Mouse (Mus musculus) CD8-positive naive resting alpha-beta T cell, adult 2 months (primary cell): ENCODE measurements around the gene Nt5c3b.

Experiments used
- DNase-seq, 2 experiments: peaks; one replicate each; pipeline ENCODE4 v3.0.0; 2022; ENCODE audit warnings: low read depth in 2 of 2, low spot score in 2 of 2

Nt5c3b gene

DNA sequence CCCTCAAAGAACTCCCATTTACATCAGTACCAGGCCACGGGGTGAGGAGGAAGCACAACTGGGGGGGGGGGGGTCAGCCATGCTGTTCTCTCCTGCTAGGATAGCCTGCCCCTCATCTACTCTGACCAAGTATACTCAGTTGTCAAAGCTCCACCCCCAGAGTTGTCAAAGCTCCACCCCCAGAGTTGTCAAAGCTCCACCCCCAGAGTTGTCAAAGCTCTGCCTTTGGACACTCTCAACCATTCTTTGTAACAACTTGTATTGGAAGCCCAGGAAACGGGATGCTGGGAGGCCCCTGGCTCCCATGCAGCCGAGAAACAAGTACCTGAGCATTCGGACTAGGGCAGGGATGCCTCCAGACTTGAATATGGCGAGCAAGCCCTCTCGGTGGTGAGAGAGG lies 58.9 kb downstream of the Nt5c3b start:
- DNase-seq, result no peak

DNA sequence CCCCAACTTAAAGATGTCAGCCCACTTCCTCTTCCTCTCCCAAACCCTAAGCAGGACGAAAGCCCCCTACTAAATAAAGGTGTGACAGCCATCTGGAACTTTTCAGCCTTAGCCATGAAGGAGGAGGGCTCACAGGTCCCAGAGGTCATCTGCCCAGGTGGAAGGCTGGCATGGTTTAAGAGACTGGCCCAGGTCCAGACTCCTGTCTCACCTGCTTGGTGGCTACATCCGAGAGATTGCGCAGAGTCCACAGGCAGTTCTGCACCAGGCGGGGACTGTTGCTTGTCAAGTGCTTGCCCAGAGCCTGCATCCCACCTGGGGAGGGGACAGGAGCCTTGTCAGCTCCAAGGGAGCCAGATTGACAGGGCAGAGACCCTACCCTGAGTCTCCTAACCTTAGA lies 62.3 kb downstream of the Nt5c3b start:
- no peak for DNase-seq

DNA sequence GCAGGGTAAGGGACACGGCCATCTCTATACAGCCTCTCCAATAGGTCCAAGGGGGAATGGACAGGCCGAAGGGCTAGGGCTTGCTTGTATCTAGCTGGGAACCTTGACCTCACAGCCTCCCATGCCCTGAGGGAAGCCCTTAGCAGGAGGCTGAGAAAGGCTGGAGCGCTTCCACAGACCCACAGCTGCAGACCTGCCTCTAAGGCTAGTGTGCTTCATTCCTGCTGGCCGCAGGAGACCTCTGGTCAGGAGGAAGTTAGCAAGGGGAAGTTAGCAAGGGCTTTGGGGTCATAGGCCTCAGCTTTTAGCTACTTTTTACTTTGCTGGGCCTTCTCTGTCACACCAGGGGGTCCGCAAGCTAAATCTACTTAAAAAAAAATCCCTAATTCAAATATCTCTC lies 63.2 kb downstream of the Nt5c3b start:
- DNase-seq, result no peak

DNA sequence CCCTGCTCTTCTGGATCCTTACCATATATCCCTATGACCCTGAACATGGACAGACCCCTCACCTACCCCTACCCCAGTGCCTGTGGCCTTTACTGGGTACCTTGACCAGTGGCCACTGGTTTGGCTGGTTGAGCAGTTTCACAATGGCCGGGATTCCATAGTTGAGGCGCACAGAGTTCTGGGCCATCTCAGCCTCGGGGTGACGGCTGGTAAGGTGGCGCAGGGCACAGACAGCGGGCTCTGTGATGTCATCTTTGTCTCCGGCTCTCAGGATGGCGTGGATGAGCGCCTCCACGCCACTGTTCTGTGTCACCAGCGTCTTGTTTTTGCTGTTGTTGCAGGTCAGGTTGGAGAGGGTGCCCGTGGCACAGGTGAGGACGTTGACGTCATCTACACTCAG lies 63.6 kb downstream of the Nt5c3b start:
- no peak for DNase-seq

DNA sequence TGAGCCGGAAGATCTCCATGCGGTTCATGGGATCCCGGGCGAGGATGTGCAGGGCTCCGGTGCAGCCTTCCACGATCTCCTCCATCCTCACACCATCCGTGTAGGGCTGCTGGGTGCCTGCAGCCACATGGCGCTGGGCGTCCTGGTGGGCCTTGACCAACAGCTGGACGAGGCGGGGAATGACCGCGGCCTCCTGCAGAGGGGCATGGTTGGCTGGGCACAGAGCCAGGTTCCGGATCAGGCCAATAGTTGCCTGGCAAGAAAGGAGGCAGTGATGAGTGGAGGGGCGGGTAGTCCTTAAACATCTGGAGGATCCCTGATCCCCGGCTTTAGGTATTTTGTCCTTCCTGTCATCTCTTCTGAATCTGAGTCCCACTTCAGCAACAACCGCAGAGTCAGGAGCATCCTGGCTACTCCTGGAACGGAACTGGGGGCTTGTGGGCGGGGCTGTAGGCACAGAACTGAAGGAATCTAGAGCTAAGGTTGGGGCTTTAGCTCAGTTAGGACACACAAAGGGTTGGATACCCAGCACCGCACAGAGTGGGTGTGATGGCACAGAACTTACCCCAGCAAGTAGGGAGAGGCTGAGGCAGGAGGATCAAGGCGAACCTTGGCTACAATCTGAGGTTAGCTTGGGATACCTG lies 64.7 kb downstream of the Nt5c3b start:
- no peak for DNase-seq

DNA sequence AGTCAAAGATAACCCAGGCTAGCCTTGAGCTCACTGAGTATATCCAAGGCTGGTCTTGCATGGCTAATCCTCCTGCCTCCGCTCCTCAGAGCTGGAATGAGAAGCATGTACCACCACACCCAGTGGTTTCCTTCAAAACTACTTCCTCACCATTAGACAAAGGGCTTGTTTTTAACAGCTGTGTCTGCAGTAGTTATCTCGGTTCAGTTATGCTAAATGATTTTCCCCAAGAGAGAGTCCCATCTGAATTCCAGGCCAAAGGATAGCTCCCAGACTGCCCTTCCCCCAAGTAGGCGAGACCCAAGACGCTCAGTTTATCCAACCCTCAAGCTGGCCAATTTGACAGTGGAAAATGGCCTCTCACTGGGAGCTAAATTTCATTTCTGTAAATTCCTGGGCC lies 65.6 kb downstream of the Nt5c3b start:
- DNase-seq, result no peak

DNA sequence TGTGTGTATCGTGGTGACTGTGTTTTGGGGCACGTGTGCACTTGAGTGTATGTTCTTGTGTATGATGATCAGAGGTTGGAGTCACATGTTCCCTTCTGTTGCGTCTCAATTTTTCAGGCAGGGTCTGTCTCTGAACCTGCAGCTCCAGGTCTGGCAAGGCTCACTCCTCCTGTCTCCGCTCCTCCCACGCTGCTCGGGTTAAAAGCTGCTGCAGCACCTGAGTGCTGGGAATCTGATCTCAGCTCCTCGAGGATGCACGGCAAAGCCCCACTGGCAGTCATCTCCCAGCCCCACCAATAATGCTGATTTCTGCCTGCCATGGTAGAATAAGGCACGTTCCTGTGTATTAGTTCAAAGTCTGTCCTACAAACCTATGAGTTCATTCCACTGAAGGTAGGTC lies 66.5 kb downstream of the Nt5c3b start:
- no peak for DNase-seq
